ENCODE assay signal across 28 mouse cellular contexts in genomic region chr4:117280397-117280930, GRCm38 (mm10). TPM values are rescaled to one million over a fixed set of nuclear protein-coding genes. Genes with fewer than 3 reads are reported as not detected.
A peak's percentile ranks its signal among the peaks of the same experiment; 100 is the strongest.
DNase-seq lines count a peak whose midpoint lies in the region; ATAC-seq and TF ChIP-seq lines count a peak whose summit lies in the region.
"Had no signal": no experiment of that assay in that cellular context is flagged by ENCODE, and none has a peak within 500 bp of the region (broad histone marks: within the 10 kb centered on the region; RNA-seq: fewer than 3 reads in every experiment).

No protein-coding gene starts in this region.

- 79% methylated on average over 8 of the region's 8 CpGs for WGBS in forebrain, embryonic 15.5 days
- WGBS in forebrain, embryonic 12.5 days, result 92% methylated on average over 8 of the region's 8 CpGs
- WGBS in hindbrain, embryonic 11.5 days, result 91% methylated on average over 8 of the region's 8 CpGs
- WGBS in hindbrain, embryonic 16.5 days, result 68% methylated on average over 8 of the region's 8 CpGs
- 90% methylated on average over 8 of the region's 8 CpGs for WGBS in midbrain, embryonic 11.5 days
- 83% methylated on average over 8 of the region's 8 CpGs for WGBS in midbrain, embryonic 15.5 days
- 83% methylated on average over 8 of the region's 8 CpGs for WGBS in lung, postnatal 0 days

- H3K27ac ChIP-seq in forebrain, embryonic 15.5 days (replicated peaks), result peak overlapping the region; percentile 62
- H3K27ac ChIP-seq in forebrain, embryonic 12.5 days, result no peak overlapping the region
- H3K27ac ChIP-seq in hindbrain, embryonic 11.5 days (ENCODE audit: low read depth, low read length), result no peak overlapping the region
- no peak overlapping the region for H3K27ac ChIP-seq in hindbrain, embryonic 16.5 days (ENCODE audit: low read depth, low read length)
- no peak overlapping the region for H3K27ac ChIP-seq in midbrain, embryonic 11.5 days (ENCODE audit: low read depth, low read length)
- no peak overlapping the region for H3K27ac ChIP-seq in midbrain, embryonic 15.5 days
- H3K27ac ChIP-seq in lung, postnatal 0 days (ENCODE audit: low read length), result no peak overlapping the region
- H3K27ac ChIP-seq: heart, embryonic 13.5 days; intestine, embryonic 15.5 days; kidney, postnatal 0 days; liver, embryonic 12.5 days; stomach, postnatal 0 days had no signal

- H3K36me3 ChIP-seq in forebrain, embryonic 15.5 days, result peaks cover 64% of the 10 kb centered on the region
- H3K36me3 ChIP-seq in forebrain, embryonic 12.5 days (replicated peaks), result peaks cover 91% of the 10 kb centered on the region
- peaks cover 17% of the 10 kb centered on the region for H3K36me3 ChIP-seq in hindbrain, embryonic 11.5 days (ENCODE audit: control insufficient read depth, insufficient read depth, low read length)
- H3K36me3 ChIP-seq in hindbrain, embryonic 16.5 days (ENCODE audit: control insufficient read depth, insufficient read depth, low read length), result peaks cover 19% of the 10 kb centered on the region
- H3K36me3 ChIP-seq in midbrain, embryonic 11.5 days (ENCODE audit: control insufficient read depth, insufficient read depth, low read length), result peaks cover 30% of the 10 kb centered on the region
- peaks cover 20% of the 10 kb centered on the region for H3K36me3 ChIP-seq in midbrain, embryonic 15.5 days (replicated peaks)
- H3K36me3 ChIP-seq in lung, postnatal 0 days (ENCODE audit: insufficient read depth, low read length), result peaks cover 15% of the 10 kb centered on the region

- peaks cover 40% of the 10 kb centered on the region for H3K4me1 ChIP-seq in forebrain, embryonic 15.5 days
- H3K4me1 ChIP-seq in forebrain, embryonic 12.5 days, result peaks cover 54% of the 10 kb centered on the region
- H3K4me1 ChIP-seq in hindbrain, embryonic 11.5 days (replicated peaks; ENCODE audit: control insufficient read depth, insufficient read depth, low read length), result peaks cover 14% of the 10 kb centered on the region
- peaks cover 20% of the 10 kb centered on the region for H3K4me1 ChIP-seq in hindbrain, embryonic 16.5 days (ENCODE audit: control insufficient read depth, insufficient read depth, low read depth, low read length)
- peaks cover 45% of the 10 kb centered on the region for H3K4me1 ChIP-seq in midbrain, embryonic 11.5 days (ENCODE audit: control insufficient read depth, insufficient read depth, low read length)
- peaks cover 52% of the 10 kb centered on the region for H3K4me1 ChIP-seq in midbrain, embryonic 15.5 days
- H3K4me1 ChIP-seq in lung, postnatal 0 days (ENCODE audit: insufficient read depth, low read depth, low read length), result no peaks in the 10 kb centered on the region

- DNase-seq in hindbrain, embryonic 11.5 days (ENCODE audit: low spot score), result no peak
- peak; percentile 75 for DNase-seq in midbrain, embryonic 11.5 days (ENCODE audit: low spot score, missing footprints)
- no peak for DNase-seq in lung, postnatal 0 days (ENCODE audit: low spot score)
- DNase-seq: adrenal gland, postnatal 10 days; cerebellum, adult 11 months; cerebellum, adult 9-10 months; cerebellum, postnatal 36 days; heart, postnatal 10 days; kidney, adult 2 months; layer of hippocampus, adult 9-11 months; liver, postnatal 0 days; lung, postnatal 4 days; spleen, adult 18-20 months; thymus, adult 18-20 months; thymus, postnatal 25 days had no signal

- no peak for TF ChIP-seq CTCF in lung, postnatal 0 days (IDR thresholded peaks at IDR 0.05)

- H3K27me3 ChIP-seq in forebrain, embryonic 15.5 days, result no peaks in the 10 kb centered on the region
- H3K27me3 ChIP-seq in forebrain, embryonic 12.5 days, result peaks cover 7% of the 10 kb centered on the region; the same call in 1 of the 2 replicates
- H3K27me3 ChIP-seq in hindbrain, embryonic 11.5 days (ENCODE audit: control insufficient read depth, insufficient read depth, low read length), result no peaks in the 10 kb centered on the region
- no peaks in the 10 kb centered on the region for H3K27me3 ChIP-seq in hindbrain, embryonic 16.5 days (replicated peaks; ENCODE audit: control insufficient read depth, insufficient read depth, low read length)
- peaks cover 47% of the 10 kb centered on the region for H3K27me3 ChIP-seq in midbrain, embryonic 11.5 days (ENCODE audit: control insufficient read depth, insufficient read depth, low read length)
- 0 out of 2 replicates have a peak, but pooled peaks cover 6% of the 10 kb centered on the region for H3K27me3 ChIP-seq in midbrain, embryonic 15.5 days (replicated peaks)
- no peaks in the 10 kb centered on the region for H3K27me3 ChIP-seq in lung, postnatal 0 days (replicated peaks; ENCODE audit: insufficient read depth, low read length)
- H3K27me3 ChIP-seq: heart, embryonic 13.5 days; intestine, embryonic 15.5 days; liver, embryonic 12.5 days; megakaryocyte, embryonic 14.5 days had no signal

- ATAC-seq in forebrain, embryonic 15.5 days (replicated peaks), result no peak
- ATAC-seq in forebrain, embryonic 12.5 days (ENCODE audit: low FRiP score), result no peak
- ATAC-seq in hindbrain, embryonic 11.5 days (ENCODE audit: low FRiP score), result no peak
- no peak for ATAC-seq in hindbrain, embryonic 16.5 days
- no peak for ATAC-seq in midbrain, embryonic 11.5 days (ENCODE audit: low FRiP score)
- no peak for ATAC-seq in midbrain, embryonic 15.5 days (replicated peaks)
- no peak for ATAC-seq in lung, postnatal 0 days
- ATAC-seq: intestine, embryonic 15.5 days; liver, embryonic 12.5 days; midbrain, embryonic 16.5 days had no signal

- no peak overlapping the region for H3K4me2 ChIP-seq in forebrain, embryonic 15.5 days (replicated peaks)
- H3K4me2 ChIP-seq in forebrain, embryonic 12.5 days, result no peak overlapping the region
- no peak overlapping the region for H3K4me2 ChIP-seq in hindbrain, embryonic 11.5 days (replicated peaks; ENCODE audit: low read depth, low read length)
- no peak overlapping the region for H3K4me2 ChIP-seq in hindbrain, embryonic 16.5 days (ENCODE audit: low read length)
- H3K4me2 ChIP-seq in midbrain, embryonic 11.5 days, result no peak overlapping the region
- no peak overlapping the region for H3K4me2 ChIP-seq in midbrain, embryonic 15.5 days
- no peak overlapping the region for H3K4me2 ChIP-seq in lung, postnatal 0 days (replicated peaks; ENCODE audit: low read depth, low read length)
- H3K4me2 ChIP-seq: heart, embryonic 13.5 days; intestine, embryonic 15.5 days; liver, embryonic 12.5 days had no signal

- no peaks in the 10 kb centered on the region for H3K9me3 ChIP-seq in forebrain, embryonic 15.5 days
- no peaks in the 10 kb centered on the region for H3K9me3 ChIP-seq in forebrain, embryonic 12.5 days
- H3K9me3 ChIP-seq in hindbrain, embryonic 11.5 days (ENCODE audit: control insufficient read depth, low read length), result no peaks in the 10 kb centered on the region
- H3K9me3 ChIP-seq in hindbrain, embryonic 16.5 days (ENCODE audit: control insufficient read depth, low read length), result no peaks in the 10 kb centered on the region
- H3K9me3 ChIP-seq in midbrain, embryonic 11.5 days (ENCODE audit: control insufficient read depth, low read length), result no peaks in the 10 kb centered on the region
- no peaks in the 10 kb centered on the region for H3K9me3 ChIP-seq in midbrain, embryonic 15.5 days
- H3K9me3 ChIP-seq in lung, postnatal 0 days (ENCODE audit: low read length), result no peaks in the 10 kb centered on the region
- H3K9me3 ChIP-seq: G1E; heart, embryonic 13.5 days; intestine, embryonic 15.5 days; liver, embryonic 12.5 days; megakaryocyte, embryonic 14.5 days had no signal

- no peak overlapping the region for H3K4me3 ChIP-seq in forebrain, embryonic 15.5 days
- H3K4me3 ChIP-seq in forebrain, embryonic 12.5 days (replicated peaks), result no peak overlapping the region
- no peak overlapping the region for H3K4me3 ChIP-seq in hindbrain, embryonic 11.5 days (ENCODE audit: low read depth, low read length)
- H3K4me3 ChIP-seq in hindbrain, embryonic 16.5 days (ENCODE audit: low read length), result no peak overlapping the region
- H3K4me3 ChIP-seq in midbrain, embryonic 11.5 days (ENCODE audit: low read depth, low read length), result no peak overlapping the region
- no peak overlapping the region for H3K4me3 ChIP-seq in midbrain, embryonic 15.5 days
- no peak overlapping the region for H3K4me3 ChIP-seq in lung, postnatal 0 days (ENCODE audit: low read depth, low read length)
- H3K4me3 ChIP-seq: heart, embryonic 13.5 days; intestine, embryonic 15.5 days; liver, embryonic 12.5 days; megakaryocyte, embryonic 14.5 days had no signal

- TF ChIP-seq EP300 in lung, postnatal 0 days (IDR thresholded peaks at IDR 0.05), result no peak

- H3K9ac ChIP-seq in forebrain, embryonic 15.5 days (replicated peaks), result no peak overlapping the region
- H3K9ac ChIP-seq in forebrain, embryonic 12.5 days, result no peak overlapping the region
- H3K9ac ChIP-seq in hindbrain, embryonic 11.5 days (ENCODE audit: low read depth, low read length), result 0 out of 2 replicates have a peak overlapping the region, but pooled peaks have one; percentile 19
- no peak overlapping the region for H3K9ac ChIP-seq in hindbrain, embryonic 16.5 days (ENCODE audit: low read depth, low read length)
- no peak overlapping the region for H3K9ac ChIP-seq in midbrain, embryonic 11.5 days (ENCODE audit: low read length)
- no peak overlapping the region for H3K9ac ChIP-seq in midbrain, embryonic 15.5 days
- no peak overlapping the region for H3K9ac ChIP-seq in lung, postnatal 0 days (replicated peaks; ENCODE audit: low read depth)
- H3K9ac ChIP-seq: heart, embryonic 13.5 days; intestine, embryonic 15.5 days; liver, embryonic 12.5 days; liver, postnatal 0 days had no signal

RNA-seq across cellular contexts. Expression of gene Armh1, which starts 28.5 kb away (rescaled TPM):
- polyA plus RNA-seq in forebrain, embryonic 15.5 days (2015; fragmentation: Nextera tagmentation; extraction: Ambion mirVana), result 0.92 and 1.8 TPM in 2 replicates
- polyA plus RNA-seq in forebrain, embryonic 12.5 days (2016; fragmentation: Nextera tagmentation; extraction: Ambion mirVana), result 0.23 and 0.33 TPM in 2 replicates
- polyA plus RNA-seq in hindbrain, embryonic 11.5 days (2014; fragmentation: Nextera tagmentation; extraction: Ambion mirVana), result 0.53 TPM in 1 of 2 replicates, not detected in the other
- 2.3 and 2.9 TPM in 2 replicates for polyA plus RNA-seq in hindbrain, embryonic 16.5 days (2015; fragmentation: Nextera tagmentation; extraction: Ambion mirVana)
- 0.34 and 0.40 TPM in 2 replicates for polyA plus RNA-seq in midbrain, embryonic 11.5 days (2014; fragmentation: Nextera tagmentation; extraction: Ambion mirVana)
- 1.8 TPM in 2 replicates for polyA plus RNA-seq in midbrain, embryonic 15.5 days (2015; fragmentation: Nextera tagmentation; extraction: Ambion mirVana)
- polyA plus RNA-seq in lung, postnatal 0 days (2015; fragmentation: Nextera tagmentation; extraction: Ambion mirVana), result 3.8 and 5.0 TPM in 2 replicates
- polyA plus RNA-seq: G1E; liver, postnatal 0 days; neural tube, embryonic 11.5 days had no signal

RNA-seq across cellular contexts. Expression of gene Tmem53, which starts 28.7 kb away (rescaled TPM):
- 4.9 and 6.5 TPM in 2 replicates for polyA plus RNA-seq in forebrain, embryonic 15.5 days (2015; fragmentation: Nextera tagmentation; extraction: Ambion mirVana)
- 7.8 and 8.4 TPM in 2 replicates for polyA plus RNA-seq in forebrain, embryonic 12.5 days (2016; fragmentation: Nextera tagmentation; extraction: Ambion mirVana)
- 11.4 and 13.1 TPM in 2 replicates for polyA plus RNA-seq in hindbrain, embryonic 11.5 days (2014; fragmentation: Nextera tagmentation; extraction: Ambion mirVana)
- 10.3 and 11.4 TPM in 2 replicates for polyA plus RNA-seq in hindbrain, embryonic 16.5 days (2015; fragmentation: Nextera tagmentation; extraction: Ambion mirVana)
- polyA plus RNA-seq in midbrain, embryonic 11.5 days (2014; fragmentation: Nextera tagmentation; extraction: Ambion mirVana), result 7.5 and 8.4 TPM in 2 replicates
- polyA plus RNA-seq in midbrain, embryonic 15.5 days (2015; fragmentation: Nextera tagmentation; extraction: Ambion mirVana), result 9.6 and 11.1 TPM in 2 replicates
- 23.5 and 27.6 TPM in 2 replicates for polyA plus RNA-seq in lung, postnatal 0 days (2015; fragmentation: Nextera tagmentation; extraction: Ambion mirVana)
